Mouse (Mus musculus) megakaryocyte, embryonic 14.5 days (primary cell): ENCODE results near the gene Slc30a9.

ENCODE experiments used
- FLI1 ChIP-seq: IDR thresholded peaks from 2 replicates; pipeline ENCODE4 v1.6.1; 2012; ENCODE audit warnings: low read length, inconsistent platforms, mixed read lengths
- GATA1 ChIP-seq: IDR thresholded peaks from 3 replicates; pipeline ENCODE4 v1.6.1; 2012; ENCODE audit warnings: mixed read lengths, low read length, inconsistent platforms, borderline replicate concordance

- TF ChIP-seq GATA1 (no peak), FLI1 (no peak)
These were observed 5.7 kb downstream of the Slc30a9 start for GRCm38 (mm10) chr5:67312522-67312851.
